In the genomic region with DNA sequence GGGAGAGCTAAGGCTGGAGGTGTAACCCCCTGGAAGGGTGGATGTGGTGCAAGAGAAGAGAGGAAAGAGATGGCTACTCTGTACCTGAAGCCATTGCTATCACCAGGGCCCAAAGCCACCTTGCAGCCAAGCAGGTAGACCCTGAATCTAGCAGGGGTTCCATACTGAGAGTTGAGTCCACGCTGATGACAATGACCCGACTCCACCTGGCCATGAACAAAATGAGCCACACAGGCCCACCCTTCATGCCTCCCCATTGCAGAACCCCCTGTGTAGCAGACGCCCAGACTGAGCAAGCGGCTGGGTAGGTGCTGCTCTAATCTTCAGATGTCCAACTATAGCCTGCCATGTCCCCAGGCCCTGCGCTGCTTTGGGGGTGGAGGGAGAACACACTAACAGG, we compare ENCODE assay signal across 24 mouse cellular contexts. TPM values are rescaled to one million over a fixed set of nuclear protein-coding genes. Genes with fewer than 3 reads are reported as not detected.
"Had no signal": no experiment of that assay in that cellular context is flagged by ENCODE, and none has a peak within 500 bp of the region (broad histone marks: within the 10 kb centered on the region; RNA-seq: fewer than 3 reads in every experiment).

No protein-coding gene starts in this region.

- H3K4me1 ChIP-seq: kidney, embryonic 15.5 days; liver, embryonic 12.5 days; liver, embryonic 15.5 days; lung, embryonic 15.5 days; midbrain, embryonic 10.5 days; midbrain, embryonic 13.5 days; neural tube, embryonic 12.5 days had no signal

- ATAC-seq: intestine, postnatal 0 days; liver, embryonic 12.5 days had no signal

- H3K9ac ChIP-seq: kidney, embryonic 15.5 days; liver, embryonic 12.5 days; liver, embryonic 15.5 days; lung, embryonic 15.5 days; midbrain, embryonic 13.5 days; neural tube, embryonic 12.5 days; neural tube, embryonic 15.5 days; stomach, embryonic 15.5 days had no signal

- H3K4me3 ChIP-seq: kidney, embryonic 15.5 days; liver, embryonic 12.5 days; liver, embryonic 15.5 days; lung, embryonic 15.5 days; megakaryocyte, embryonic 14.5 days; midbrain, embryonic 10.5 days; midbrain, embryonic 13.5 days; neural tube, embryonic 12.5 days; neural tube, embryonic 15.5 days; stomach, embryonic 15.5 days had no signal

- DNase-seq: kidney, adult 2 months; kidney, postnatal 10 days; kidney, postnatal 36 days; liver; lung, adult 18-20 months; lung, postnatal 10 days; lung, postnatal 36 days; right cerebral cortex, adult 18-20 months; right cerebral cortex, postnatal 14 days; spleen, adult 18-20 months; thymus, postnatal 25 days had no signal

- H3K4me2 ChIP-seq: kidney, embryonic 15.5 days; liver, embryonic 12.5 days; liver, embryonic 15.5 days; lung, embryonic 15.5 days; midbrain, embryonic 13.5 days; neural tube, embryonic 12.5 days; neural tube, embryonic 15.5 days; stomach, embryonic 15.5 days had no signal

- H3K9me3 ChIP-seq: kidney, embryonic 15.5 days; liver, embryonic 12.5 days; liver, embryonic 15.5 days; lung, embryonic 15.5 days; megakaryocyte, embryonic 14.5 days; midbrain, embryonic 10.5 days; midbrain, embryonic 13.5 days; neural tube, embryonic 12.5 days; neural tube, embryonic 15.5 days; stomach, embryonic 15.5 days had no signal

- H3K27me3 ChIP-seq: kidney, embryonic 15.5 days; liver, embryonic 12.5 days; liver, embryonic 15.5 days; lung, embryonic 15.5 days; midbrain, embryonic 13.5 days; neural tube, embryonic 12.5 days; neural tube, embryonic 15.5 days; stomach, embryonic 15.5 days had no signal

- H3K27ac ChIP-seq: kidney, embryonic 15.5 days; liver, embryonic 12.5 days; liver, embryonic 15.5 days; lung, embryonic 15.5 days; midbrain, embryonic 10.5 days; midbrain, embryonic 13.5 days; neural tube, embryonic 12.5 days; neural tube, embryonic 15.5 days; stomach, embryonic 15.5 days had no signal

RNA-seq across cellular contexts. Expression of gene Dnmt3l, which starts 56.0 kb away (rescaled TPM):
- polyA plus RNA-seq: limb, embryonic 11.5 days; liver, embryonic 12.5 days; liver, embryonic 15.5 days; midbrain, embryonic 13.5 days; midbrain, postnatal 0 days; neural tube, embryonic 12.5 days; neural tube, embryonic 15.5 days had no signal

RNA-seq across cellular contexts. Expression of gene Aire, which starts 57.6 kb away (rescaled TPM):
- polyA plus RNA-seq: liver, embryonic 15.5 days had no signal
